Mouse (Mus musculus) retina, postnatal 7 days (tissue): ENCODE measurements at regions not wholly inside any gene's neighbourhood (a gene's known extent, or its start where the extent isn't known, plus 50 kb on each side); places are given as distances from the start of the nearest gene placed in this dataset.

Experiments
- DNase-seq: peaks from one replicate; pipeline ENCODE4 v3.0.0-alpha.2; 2012; ENCODE audit warnings: low read depth, low spot score

DNA sequence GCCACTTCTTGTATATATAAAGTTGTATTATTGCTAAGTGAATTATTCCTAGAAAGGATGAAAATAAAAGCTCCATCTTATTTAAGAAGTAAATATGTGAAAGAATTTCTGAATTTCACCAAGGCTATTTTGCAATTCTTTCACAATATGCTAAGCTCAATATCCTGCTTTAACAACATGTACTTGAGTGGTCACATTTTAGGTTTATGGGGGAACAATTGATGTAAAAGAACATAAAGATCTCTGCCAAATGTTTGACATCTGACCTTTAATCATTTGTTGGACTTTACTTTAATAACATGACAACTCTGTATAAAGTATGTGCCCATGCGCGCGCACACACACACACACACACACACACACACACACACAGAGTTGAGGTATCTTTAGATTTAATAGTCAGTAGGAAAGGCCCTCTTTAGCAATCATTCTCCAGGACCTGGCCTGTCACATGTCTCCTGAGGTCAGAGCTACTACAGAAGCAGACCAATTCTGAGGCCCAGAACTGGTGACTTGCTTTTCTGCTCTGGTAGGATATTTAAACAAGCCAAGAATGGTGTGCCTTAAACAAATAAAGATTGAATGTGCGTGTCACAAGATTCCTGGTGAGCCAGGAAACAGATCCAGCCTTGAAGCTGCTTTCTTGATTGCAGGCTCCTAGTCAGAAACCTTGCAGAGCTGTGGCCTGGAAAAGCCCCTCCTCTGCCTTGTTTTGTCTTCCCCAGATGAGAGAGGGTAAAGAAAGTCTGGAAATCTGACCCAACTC, 477.4 kb upstream of the Marcks start:
- DNase-seq = no peak

DNA sequence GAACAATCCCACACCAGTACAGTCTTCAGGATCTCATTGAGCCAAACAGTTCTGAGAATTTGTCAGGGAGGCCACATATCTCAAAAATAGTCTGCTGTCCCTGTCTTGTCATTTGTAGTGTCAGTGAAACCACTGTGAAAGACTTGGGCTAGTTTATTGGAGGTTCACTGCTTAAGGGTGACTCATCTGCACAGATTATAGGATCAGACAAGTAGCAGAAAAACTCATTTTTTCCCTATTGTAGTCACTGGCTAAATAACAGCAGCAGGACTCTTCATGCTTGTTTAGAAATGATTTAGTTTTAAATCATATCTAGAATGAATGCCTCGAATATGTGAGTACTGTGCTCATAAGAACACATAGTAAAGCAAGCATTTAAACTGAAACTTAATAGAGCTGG, 475.2 kb upstream of the Marcks start:
- no peak for DNase-seq

DNA sequence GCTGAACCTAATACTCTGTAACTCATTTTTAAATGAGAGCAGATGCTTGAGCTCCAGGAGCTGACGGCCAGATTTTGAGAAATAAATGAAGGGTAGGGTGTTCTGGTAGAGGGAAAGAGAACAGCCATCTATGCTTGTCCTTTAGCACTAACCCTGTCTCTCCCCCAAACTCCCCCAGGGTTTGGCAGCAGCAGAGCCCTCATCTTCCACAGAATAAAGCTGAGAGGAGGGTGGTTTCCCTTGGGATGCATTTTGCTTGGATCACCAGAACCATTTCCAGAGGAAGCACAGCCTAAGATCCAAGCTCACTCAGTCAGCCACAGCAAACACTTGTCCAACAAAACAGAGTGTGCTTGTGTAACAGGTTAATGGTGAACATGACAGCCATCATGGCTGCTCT, 464.8 kb upstream of the Marcks start:
- no peak for DNase-seq

DNA sequence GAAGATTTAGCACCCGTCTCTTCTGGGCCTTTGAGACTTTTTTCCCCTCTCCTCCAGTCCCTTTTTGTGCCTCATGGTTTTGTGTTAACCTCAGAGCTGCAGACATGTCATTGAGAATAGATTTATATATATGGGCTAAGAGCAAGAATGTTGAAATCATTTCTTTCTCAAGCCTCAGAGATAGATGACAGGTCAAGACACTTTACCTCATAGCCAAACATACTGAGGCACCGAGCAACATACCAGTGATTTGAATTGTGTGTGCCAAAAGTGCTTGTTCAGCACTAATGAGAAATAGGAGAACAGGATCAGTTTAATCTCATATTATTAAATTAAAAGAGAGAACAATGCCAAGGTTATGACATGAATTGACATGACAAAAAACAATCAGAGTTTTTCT, 464.2 kb upstream of the Marcks start:
- DNase-seq = no peak

DNA sequence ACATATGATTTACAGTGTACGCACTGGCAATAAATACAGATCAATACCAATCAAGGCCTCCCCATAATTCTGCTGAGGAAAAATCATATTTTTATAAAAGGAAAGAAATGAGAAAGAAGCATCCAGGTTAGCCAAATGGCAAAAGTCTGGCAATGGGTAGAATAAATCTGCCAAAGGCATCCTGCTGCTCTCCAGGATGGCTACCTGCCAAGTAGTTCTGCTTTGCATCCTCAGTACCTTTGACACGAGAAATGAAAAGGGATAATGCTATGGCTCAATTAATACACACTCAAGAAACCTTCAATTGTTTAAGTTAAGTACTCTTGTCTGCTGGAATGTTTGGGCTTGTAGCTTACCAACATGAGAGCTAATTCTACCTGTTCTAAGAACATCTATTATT, 451.2 kb upstream of the Marcks start:
- DNase-seq = no peak

DNA sequence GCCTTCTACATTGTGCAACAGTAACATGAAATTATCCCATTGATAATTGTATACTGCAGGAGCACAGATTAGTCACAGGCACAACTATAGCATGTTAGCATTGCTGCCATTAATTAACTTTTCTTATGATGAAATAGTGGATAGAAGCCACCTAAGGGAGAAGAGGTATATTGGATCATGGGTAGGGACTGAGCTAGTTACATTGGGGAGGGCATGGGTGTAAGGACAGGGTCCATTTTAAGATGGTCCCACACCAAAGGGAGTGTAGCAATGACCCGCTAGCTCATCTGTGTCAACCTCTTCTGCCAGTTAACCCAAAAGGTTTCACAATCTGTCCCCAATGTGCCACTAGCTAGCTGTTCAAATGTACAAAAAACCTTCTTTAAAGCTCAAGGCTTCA, 450.3 kb upstream of the Marcks start:
- DNase-seq = no peak

DNA sequence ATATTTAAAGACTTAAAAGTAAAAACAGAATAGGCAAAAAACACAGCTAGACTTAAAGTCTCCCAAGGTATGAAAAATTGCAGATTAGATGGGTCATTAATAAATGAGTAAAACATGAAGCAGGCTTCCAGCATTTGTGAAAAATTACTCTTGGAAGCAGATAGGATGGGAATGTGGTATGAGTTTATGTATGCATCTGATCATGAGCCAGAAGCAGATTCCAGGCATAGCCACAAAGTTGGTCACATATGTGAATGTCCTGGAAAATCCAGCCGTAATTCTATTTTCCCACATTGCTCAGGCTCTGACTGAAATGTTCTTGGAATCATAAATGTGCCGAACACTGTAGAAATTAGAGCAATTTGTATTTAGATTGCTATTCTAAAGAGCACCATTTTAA, 432.5 kb upstream of the Marcks start:
- no peak for DNase-seq

DNA sequence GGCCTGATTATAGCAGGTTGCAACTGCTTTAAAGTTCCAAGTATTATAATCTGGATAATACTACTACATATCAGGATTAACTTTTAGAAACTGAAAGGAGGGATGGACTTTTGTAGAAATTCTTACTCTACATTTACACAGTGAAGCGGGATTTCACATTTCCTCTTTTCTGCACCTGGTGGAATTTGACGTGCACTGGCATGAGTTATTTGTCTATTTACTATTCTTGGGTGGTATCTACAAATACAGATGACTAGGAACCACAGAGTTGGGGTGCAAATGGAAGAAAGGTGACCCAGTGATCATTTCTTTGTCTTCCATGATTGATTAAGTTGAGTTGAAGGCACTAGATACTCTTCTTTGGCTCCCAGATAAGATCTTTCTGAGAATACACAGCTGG, 423.0 kb upstream of the Marcks start:
- DNase-seq = no peak

DNA sequence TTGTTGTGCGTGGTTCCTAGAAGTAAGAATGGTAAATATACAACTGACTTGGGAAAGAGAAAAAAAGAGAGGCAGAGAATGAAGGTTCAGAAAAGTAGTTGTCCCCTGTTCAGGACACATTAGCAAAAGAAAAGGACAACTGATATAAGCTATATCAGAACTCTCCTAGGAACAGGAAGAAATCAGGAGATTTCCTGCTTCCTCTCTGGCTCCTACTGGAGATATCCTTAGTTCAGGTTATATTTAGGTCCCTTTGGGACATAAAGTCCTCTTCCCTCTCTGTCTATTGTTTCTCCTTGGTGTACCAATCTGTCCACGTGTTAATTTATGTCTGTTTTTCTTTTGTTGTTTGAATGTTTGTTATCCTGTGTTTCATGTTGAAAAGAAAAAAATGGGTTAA, 410.7 kb upstream of the Marcks start:
- no peak for DNase-seq

DNA sequence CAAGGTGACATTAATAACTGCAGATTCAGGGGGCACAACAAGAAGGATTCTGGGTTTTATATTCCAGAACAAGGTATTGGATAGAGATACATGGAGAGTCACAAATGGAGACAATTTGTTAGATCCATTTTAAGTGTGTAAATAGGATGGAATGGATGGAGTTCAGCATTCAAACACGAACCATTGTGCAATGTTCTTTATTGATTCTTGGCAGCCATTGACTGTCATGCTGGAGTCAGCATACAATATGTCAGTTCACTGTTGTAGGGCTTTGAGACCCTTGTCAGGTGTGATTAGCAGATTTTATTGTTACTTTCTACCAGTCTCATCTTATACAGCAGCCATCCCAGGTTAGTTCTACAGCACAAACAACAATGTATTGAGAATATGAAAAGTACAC, 402.0 kb upstream of the Marcks start:
- no peak for DNase-seq

DNA sequence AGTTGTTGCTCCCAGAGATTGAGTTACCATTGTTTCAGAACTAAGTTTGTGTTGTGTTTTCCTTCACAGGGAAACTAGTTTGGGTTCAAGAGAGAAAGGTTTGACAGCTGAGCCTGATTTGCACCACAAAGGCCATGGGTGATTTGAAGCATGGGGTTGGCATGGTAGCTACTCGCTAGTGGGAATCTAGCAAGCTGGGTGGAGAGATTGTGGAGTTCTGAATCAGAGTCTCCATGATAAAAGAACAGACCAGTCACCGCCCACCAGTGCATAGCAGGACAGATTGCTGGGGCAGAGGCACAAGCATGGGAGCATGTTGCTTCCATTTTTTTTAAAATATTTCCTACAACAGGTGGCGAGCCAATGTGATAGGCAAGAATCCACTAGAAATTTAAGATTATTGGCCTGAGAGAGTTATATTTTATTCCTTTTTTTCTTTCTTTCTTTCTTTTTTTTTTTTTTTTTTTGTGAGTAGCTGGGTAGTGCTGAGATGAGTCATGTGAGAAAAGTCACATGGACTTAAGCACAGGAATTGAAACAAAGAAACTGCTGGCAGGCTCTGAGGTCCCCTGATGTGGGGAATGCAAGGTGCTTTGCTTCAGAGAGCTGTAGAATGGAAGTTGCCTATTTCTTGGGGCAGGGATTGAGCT, 367.4 kb upstream of the Marcks start:
- no peak for DNase-seq

DNA sequence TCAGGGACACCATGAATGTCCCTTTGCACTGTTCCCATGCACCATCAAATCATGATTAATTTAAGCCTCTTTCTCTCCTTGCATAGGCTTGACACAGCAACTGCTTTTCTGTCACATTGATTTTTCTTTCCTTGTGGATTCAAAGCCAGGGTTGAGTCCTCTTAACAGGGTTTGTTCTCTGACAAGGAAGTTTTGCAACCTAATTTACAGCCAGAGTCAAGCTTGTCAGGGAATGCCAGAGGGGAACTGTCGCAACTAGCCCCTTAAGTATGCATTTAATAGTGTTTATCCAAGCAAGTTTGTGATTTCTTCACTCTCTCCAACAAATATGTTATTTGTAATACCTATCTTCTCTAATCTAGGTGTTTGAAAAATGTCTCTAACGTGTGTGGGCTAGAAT, 365.7 kb upstream of the Marcks start:
- DNase-seq = no peak

DNA sequence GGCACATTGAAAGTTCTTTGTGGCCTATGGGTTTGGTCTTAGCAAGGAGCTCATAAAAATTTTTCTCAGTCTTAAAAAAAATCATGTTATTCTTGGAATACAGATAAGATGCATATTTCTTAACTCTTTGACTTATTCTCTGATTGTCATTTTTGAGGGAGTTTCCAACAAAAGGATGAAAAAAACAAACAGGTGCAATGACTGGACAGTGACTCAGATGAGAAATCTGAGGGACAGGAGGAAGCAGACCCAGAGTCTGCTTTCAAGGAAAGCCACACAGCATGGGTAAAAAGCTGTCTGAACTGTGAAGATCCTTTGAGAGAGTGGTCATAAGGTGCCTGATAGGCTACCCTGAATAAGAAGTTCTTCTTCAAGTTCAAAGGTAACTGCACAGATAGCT, 363.8 kb upstream of the Marcks start:
- no peak for DNase-seq

DNA sequence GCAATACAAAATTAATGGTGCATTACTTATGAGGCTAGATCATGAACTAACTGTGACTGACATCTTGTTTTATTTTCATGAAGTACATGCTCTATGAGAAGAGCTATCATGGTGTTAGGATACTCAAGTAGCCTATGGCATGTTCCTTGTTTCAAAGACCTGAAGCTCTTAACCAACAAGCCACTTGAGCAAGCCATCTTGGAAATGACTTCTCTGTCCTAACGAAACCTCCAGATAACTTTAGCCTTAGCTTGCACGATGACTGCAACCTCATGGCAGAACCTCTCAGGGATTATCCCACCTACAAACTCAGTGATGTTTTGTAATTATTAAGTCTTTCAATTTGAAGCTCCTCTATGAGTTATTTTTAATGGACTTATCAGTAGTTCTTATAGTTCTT, 362.3 kb upstream of the Marcks start:
- no peak for DNase-seq

DNA sequence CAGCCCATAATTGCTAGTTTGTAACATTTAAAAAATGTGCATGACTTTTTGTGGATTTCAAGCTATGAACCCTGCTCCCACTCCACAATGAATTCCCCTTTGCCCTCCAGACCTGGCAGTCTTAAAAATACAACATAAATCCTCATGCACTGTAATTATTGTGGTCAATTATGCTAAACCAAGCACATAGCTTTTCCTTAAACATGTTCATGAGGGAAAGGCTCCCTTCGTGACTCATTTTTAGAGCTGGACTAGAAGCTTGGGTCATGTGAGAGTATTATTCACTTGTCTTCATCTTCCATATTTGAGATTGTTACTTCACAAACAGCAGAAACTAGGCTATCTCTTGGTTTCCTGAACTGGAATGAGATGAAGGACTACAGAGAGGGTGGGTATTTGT, 356.7 kb upstream of the Marcks start:
- no peak for DNase-seq

DNA sequence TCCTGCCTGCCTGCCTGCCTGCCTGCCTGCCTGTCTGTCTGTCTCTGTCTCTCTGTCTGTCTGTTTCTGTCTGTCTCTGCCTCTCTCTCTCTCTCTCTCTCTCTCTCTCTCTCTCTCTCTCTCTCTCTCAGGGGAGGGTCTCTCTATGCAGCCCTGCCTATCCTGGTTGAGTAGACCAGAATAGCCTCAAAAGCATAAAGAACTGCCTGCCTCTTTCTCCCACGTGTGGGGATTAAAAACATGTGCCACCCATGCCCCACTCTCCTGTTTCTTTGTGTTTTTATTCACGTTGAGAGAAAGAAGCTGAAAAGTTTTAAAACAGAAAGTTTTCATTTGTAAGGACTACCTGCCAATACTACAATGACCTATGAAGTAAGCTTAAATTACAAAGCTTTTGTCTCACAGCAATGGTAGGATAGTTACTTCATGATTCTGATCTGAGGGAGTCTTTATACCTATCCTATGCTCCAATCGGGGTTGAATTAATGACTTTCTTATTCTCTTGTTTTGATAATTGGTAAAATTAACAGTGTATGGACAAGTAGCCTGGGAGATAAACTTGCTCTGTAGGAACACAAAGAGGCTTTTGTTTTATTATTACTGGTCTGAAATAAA, 355.9 kb upstream of the Marcks start:
- no peak for DNase-seq

DNA sequence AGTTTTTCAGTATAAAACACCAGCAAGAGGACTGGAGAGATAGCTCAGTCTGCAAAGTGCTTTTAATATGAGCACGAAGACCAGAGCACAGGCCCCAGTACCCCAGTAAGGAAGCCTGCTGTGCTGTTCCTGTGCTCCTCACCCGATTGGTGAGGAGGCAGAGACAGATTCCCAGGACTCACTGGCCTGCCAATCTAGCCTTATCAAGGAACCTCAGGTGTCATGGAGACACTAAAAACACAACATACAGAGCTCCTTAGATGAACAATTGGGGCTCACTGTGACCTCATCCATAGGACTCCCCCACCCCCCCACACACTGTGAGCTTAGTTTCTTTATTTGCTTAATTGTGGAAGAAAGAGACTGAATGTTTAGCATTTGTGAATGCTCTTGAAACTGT, 355.4 kb upstream of the Marcks start:
- no peak for DNase-seq

DNA sequence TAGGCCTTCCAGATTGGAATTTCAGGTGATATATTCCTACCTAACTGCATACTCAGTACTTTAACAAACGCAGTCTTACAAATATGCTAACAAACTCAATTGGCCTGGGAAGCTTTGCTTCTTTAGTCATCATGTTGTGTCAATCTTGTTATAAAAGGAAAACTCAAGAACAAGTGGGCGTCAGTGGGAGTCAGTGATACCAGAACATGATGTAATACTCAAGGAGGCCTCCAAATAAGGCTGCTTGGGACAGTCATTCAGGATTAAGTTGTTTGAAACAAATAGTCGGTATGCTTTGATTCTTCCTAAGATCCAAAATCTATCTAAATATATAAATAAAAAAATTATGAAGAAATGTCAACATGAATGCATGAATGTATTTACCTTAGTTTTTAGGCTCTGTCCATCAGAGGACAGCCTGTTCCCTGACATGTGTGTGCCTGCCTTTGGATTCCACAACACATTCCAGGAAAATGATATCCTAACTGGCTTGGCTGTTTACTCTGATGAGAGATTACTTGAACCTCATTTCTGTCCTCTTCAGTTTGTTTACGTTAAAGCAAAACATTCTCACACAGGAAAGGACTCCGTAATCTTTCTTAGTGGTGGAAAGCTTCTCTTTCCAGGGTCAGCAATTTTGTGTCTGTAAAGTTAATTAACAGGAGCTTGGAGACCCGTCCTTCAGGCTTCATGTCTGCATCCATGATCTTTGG, 345.7 kb upstream of the Marcks start:
- no peak for DNase-seq

DNA sequence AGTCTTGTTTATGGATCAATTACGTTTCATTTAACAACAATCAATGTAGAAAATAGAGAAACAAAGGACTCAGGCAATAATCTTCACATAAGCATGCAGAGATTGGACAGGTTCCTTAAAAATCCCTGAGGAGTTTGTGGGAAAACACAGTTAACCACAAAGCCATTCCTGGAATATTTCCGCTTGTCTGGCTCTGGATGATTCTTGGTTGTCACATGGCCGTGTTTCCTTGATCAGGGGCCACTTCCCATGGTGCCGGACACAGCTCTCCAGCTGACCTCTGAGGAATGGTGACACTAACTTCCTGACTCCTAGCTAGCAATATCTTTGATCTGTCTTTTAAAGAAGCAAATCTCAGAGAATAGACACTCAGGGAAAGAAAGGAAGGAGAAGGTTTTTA, 344.8 kb upstream of the Marcks start:
- DNase-seq = no peak

DNA sequence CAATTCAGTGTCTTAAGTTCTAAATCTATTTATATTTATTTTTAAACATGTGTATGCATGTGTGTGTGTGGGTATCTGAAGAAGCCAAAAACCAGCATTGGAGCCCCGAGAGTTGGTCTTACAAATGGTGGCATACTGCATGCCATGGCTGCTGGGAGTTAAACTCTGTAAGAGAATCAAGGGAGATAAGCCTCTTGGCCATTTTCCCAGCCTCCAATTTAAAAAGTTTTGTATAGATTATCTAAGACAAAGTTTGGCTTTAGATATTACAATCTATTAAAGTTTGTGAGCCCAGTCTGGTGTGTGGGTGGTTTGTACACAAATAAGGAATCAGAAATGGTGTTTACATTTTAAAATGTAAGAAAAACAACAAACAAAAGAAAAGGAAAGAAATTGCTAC, 343.2 kb upstream of the Marcks start:
- DNase-seq = no peak

DNA sequence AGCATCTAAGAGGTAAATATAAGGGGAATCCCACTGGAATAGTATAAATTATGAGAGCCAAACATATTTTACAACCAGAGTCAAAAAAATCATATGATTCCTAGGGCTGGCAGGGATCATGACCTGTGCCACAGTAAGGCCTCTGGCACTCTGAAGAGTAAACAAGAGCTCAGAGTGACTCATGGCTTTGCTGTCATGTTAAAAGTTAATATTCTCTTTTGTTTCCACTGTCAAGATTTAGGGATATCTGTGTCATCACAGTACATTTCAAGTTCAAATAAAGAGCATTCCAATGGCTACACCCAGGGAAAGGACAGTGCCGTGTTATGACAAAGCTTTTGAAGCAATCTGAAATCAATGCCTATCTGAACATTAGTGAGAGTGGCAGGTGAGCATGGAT, 341.6 kb upstream of the Marcks start:
- DNase-seq = no peak

DNA sequence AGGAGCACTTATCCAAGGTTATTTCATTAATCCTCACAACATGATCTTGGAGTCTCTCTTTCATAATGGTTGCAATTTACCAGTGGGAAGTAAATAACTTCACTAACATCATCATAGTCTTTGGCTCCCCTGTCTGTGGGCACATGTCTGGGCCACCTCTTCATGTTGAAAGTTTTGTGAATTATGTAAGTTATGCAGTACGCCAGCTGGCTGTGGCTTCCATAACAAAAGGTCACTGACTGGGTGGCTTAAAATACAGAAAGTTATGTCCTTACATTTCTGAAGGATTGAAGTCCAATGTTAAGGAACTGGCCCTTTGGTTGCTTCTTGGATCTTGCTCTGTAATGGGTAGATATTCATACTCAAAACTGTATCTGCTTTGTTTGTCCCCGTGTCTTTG, 339.4 kb upstream of the Marcks start:
- no peak for DNase-seq

DNA sequence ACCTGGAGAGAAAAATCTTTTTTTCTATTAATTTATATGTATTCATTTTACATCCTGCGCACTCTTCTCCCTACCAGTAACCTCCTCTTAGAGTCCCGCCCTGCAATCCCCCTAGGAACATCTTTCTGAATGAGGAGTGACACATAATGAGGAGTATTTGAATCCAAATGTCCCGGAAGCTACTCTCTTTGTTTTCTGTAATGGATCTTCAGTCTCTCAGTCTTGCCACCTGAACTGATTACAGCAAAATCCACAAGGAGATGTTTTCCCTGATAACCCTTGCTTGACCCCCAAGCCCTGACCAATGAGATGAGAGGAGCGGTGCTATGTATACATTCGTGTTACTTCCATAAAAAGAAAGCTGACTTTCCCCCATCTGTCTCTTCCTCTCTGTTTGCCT, 334.4 kb upstream of the Marcks start:
- DNase-seq = no peak
